In genomic region chr13:119462596-119463560, GRCm38 (mm10) we compare ENCODE assay signal across 8 mouse cellular contexts. TPM values are rescaled to one million over a fixed set of nuclear protein-coding genes. Genes with fewer than 3 reads are reported as not detected.
A peak's percentile ranks its signal among the peaks of the same experiment; 100 is the strongest.
DNase-seq lines count a peak whose midpoint lies in the region; ATAC-seq and TF ChIP-seq lines count a peak whose summit lies in the region.

Gene 4833420G17Rik, plus strand, starts transcription at chr13:119462768.

- H3K36me3 ChIP-seq in forebrain, embryonic 10.5 days (replicated peaks), result peaks cover 41% of the 10 kb centered on the region
- H3K36me3 ChIP-seq in heart, embryonic 15.5 days, result peaks cover 30% of the 10 kb centered on the region
- H3K36me3 ChIP-seq in liver, embryonic 14.5 days (replicated peaks; ENCODE audit: control insufficient read depth, insufficient read depth, low read depth), result peaks cover 6% of the 10 kb centered on the region
- H3K36me3 ChIP-seq in neural tube, embryonic 11.5 days (ENCODE audit: control insufficient read depth, insufficient read depth, low read length), result peaks cover 4% of the 10 kb centered on the region; the same call in 1 of the 2 replicates
- H3K36me3 ChIP-seq in stomach, postnatal 0 days (ENCODE audit: control insufficient read depth, insufficient read depth, low read length), result no peaks in the 10 kb centered on the region

- peak; percentile 8; the same call in 1 of the 2 replicates for TF ChIP-seq CTCF in liver, embryonic 14.5 days (IDR thresholded peaks at IDR 0.05; ENCODE audit: low read depth)
- no peak for TF ChIP-seq CTCF in stomach, postnatal 0 days (IDR thresholded peaks at IDR 0.05; ENCODE audit: low read depth)

- H3K9me3 ChIP-seq in forebrain, embryonic 10.5 days, result no peaks in the 10 kb centered on the region
- H3K9me3 ChIP-seq in heart, embryonic 15.5 days (replicated peaks), result no peaks in the 10 kb centered on the region
- no peaks in the 10 kb centered on the region for H3K9me3 ChIP-seq in liver, embryonic 14.5 days (ENCODE audit: control insufficient read depth, low read length)
- no peaks in the 10 kb centered on the region for H3K9me3 ChIP-seq in neural tube, embryonic 11.5 days (ENCODE audit: control insufficient read depth, low read length)
- H3K9me3 ChIP-seq in stomach, postnatal 0 days (ENCODE audit: control insufficient read depth, low read length), result no peaks in the 10 kb centered on the region

- H3K4me1 ChIP-seq in forebrain, embryonic 10.5 days, result peaks cover 15% of the 10 kb centered on the region
- peaks cover 12% of the 10 kb centered on the region for H3K4me1 ChIP-seq in heart, embryonic 15.5 days (replicated peaks)
- H3K4me1 ChIP-seq in liver, embryonic 14.5 days (replicated peaks; ENCODE audit: control insufficient read depth in 2 of 2, insufficient read depth in 2 of 2, low read length in 1 of 2), result peaks cover 9 to 11% of the 10 kb centered on the region in 2 experiments; a peak in 3 of 4 replicates
- peaks cover 5% of the 10 kb centered on the region for H3K4me1 ChIP-seq in neural tube, embryonic 11.5 days (ENCODE audit: control insufficient read depth, insufficient read depth, low read length)
- no peaks in the 10 kb centered on the region for H3K4me1 ChIP-seq in stomach, postnatal 0 days (replicated peaks; ENCODE audit: control insufficient read depth, insufficient read depth)

- DNase-seq in CD8-positive naive resting alpha-beta T cell, adult 2 months (ENCODE audit: low read depth in 2 of 2, low spot score in 2 of 2), result peak; percentile 79 to 85
- DNase-seq in c-Kit-positive CD71-negative TER-119-negative erythroid progenitor cells, embryonic 14.5 days (ENCODE audit: low read depth), result peak; percentile 84
- DNase-seq in forebrain, embryonic 10.5 days (ENCODE audit: extremely low spot score, low spot score), result peak; percentile 88
- peak; percentile 94 for DNase-seq in kidney, postnatal 25 days
- DNase-seq in liver, embryonic 14.5 days (ENCODE audit: low read depth in 3 of 3, low spot score in 3 of 3), result peak; percentile 88 to 91 (median 90)
- DNase-seq in neural tube, embryonic 11.5 days (ENCODE audit: low spot score), result peak; percentile 87
- peak; percentile 91 for DNase-seq in stomach, postnatal 0 days (ENCODE audit: low spot score)

- H3K4me3 ChIP-seq in forebrain, embryonic 10.5 days, result peak within 1 kb of the TSS; percentile 68
- peak within 1 kb of the TSS; percentile 74 for H3K4me3 ChIP-seq in heart, embryonic 15.5 days
- peak within 1 kb of the TSS; percentile 85 to 100 for H3K4me3 ChIP-seq in liver, embryonic 14.5 days (ENCODE audit: insufficient read depth in 1 of 2, low read depth in 2 of 2, low read length in 2 of 2)
- peak within 1 kb of the TSS; percentile 72 for H3K4me3 ChIP-seq in neural tube, embryonic 11.5 days (ENCODE audit: low read depth, low read length)
- peak within 1 kb of the TSS; percentile 90 for H3K4me3 ChIP-seq in stomach, postnatal 0 days (ENCODE audit: low read depth, low read length)

- peak within 1 kb of the TSS; percentile 72 for H3K4me2 ChIP-seq in heart, embryonic 15.5 days
- peak within 1 kb of the TSS; percentile 62 for H3K4me2 ChIP-seq in liver, embryonic 14.5 days (ENCODE audit: low read depth)
- peak within 1 kb of the TSS; percentile 53 for H3K4me2 ChIP-seq in neural tube, embryonic 11.5 days (ENCODE audit: low read depth)
- peak within 1 kb of the TSS; percentile 63 for H3K4me2 ChIP-seq in stomach, postnatal 0 days (replicated peaks; ENCODE audit: low read depth)

- peak within 1 kb of the TSS; percentile 85 for H3K27ac ChIP-seq in forebrain, embryonic 10.5 days
- H3K27ac ChIP-seq in heart, embryonic 15.5 days, result peak within 1 kb of the TSS; percentile 75
- H3K27ac ChIP-seq in liver, embryonic 14.5 days, result peak within 1 kb of the TSS; percentile 82
- H3K27ac ChIP-seq in neural tube, embryonic 11.5 days (ENCODE audit: low read depth, low read length), result peak within 1 kb of the TSS; percentile 40; the same call in 1 of the 2 replicates
- peak within 1 kb of the TSS; percentile 89 for H3K27ac ChIP-seq in stomach, postnatal 0 days (replicated peaks)

- H3K27me3 ChIP-seq in forebrain, embryonic 10.5 days (ENCODE audit: poor library complexity, severe bottlenecking), result no peaks in the 10 kb centered on the region
- H3K27me3 ChIP-seq in heart, embryonic 15.5 days, result no peaks in the 10 kb centered on the region
- H3K27me3 ChIP-seq in liver, embryonic 14.5 days (ENCODE audit: control insufficient read depth, insufficient read depth, low read length), result no peaks in the 10 kb centered on the region
- no peaks in the 10 kb centered on the region for H3K27me3 ChIP-seq in neural tube, embryonic 11.5 days (ENCODE audit: control insufficient read depth, insufficient read depth, low read length)
- no peaks in the 10 kb centered on the region for H3K27me3 ChIP-seq in stomach, postnatal 0 days (ENCODE audit: control insufficient read depth, insufficient read depth, low read length)

- peak; percentile 93 for ATAC-seq in heart, embryonic 15.5 days (replicated peaks; ENCODE audit: insufficient number of reproducible peaks, insufficient read depth, low FRiP score, low read depth)
- ATAC-seq in liver, embryonic 14.5 days (ENCODE audit: insufficient read depth), result peak; percentile 99
- peak; percentile 91 for ATAC-seq in neural tube, embryonic 11.5 days (ENCODE audit: insufficient read depth, low FRiP score, low TSS enrichment)
- peak; percentile 98 for ATAC-seq in stomach, postnatal 0 days (ENCODE audit: low FRiP score, low TSS enrichment)

- peak within 1 kb of the TSS; percentile 69 for H3K9ac ChIP-seq in heart, embryonic 15.5 days
- peak within 1 kb of the TSS; percentile 88 for H3K9ac ChIP-seq in liver, embryonic 14.5 days (replicated peaks)
- H3K9ac ChIP-seq in neural tube, embryonic 11.5 days (ENCODE audit: low read length), result peak within 1 kb of the TSS; percentile 67
- peak within 1 kb of the TSS; percentile 82 for H3K9ac ChIP-seq in stomach, postnatal 0 days (ENCODE audit: low read length)

- 7% methylated on average over 57 of the region's 57 CpGs for WGBS in forebrain, embryonic 10.5 days
- WGBS in heart, embryonic 15.5 days, result 8% methylated on average over 57 of the region's 57 CpGs
- WGBS in liver, embryonic 14.5 days (ENCODE audit: insufficient replicate concordance), result under 1% methylated on average over 57 of the region's 57 CpGs
- 10% methylated on average over 57 of the region's 57 CpGs for WGBS in neural tube, embryonic 11.5 days
- WGBS in stomach, postnatal 0 days, result 1% methylated on average over 57 of the region's 57 CpGs

- TF ChIP-seq EP300 in liver, embryonic 14.5 days (IDR thresholded peaks at IDR 0.05; ENCODE audit: low read depth), result peak; percentile 21; the same call in 1 of the 2 replicates
- TF ChIP-seq EP300 in stomach, postnatal 0 days (optimal IDR thresholded peaks at IDR 0.05), result no peak

RNA-seq across cellular contexts. Expression of gene 4833420G17Rik, which starts in this region (rescaled TPM):
- polyA plus RNA-seq in forebrain, embryonic 10.5 days (2016; fragmentation: Nextera tagmentation; extraction: Ambion mirVana), result 65.7 and 68.7 TPM in 2 replicates
- 35.3 and 39.7 TPM in 2 replicates for polyA plus RNA-seq in heart, embryonic 15.5 days (2015; fragmentation: Nextera tagmentation; extraction: Ambion mirVana)
- polyA plus RNA-seq in liver, embryonic 14.5 days (2012; rRNA removed), result 16.1 and 19.5 TPM in 2 replicates
- polyA plus RNA-seq in liver, embryonic 14.5 days (2014; fragmentation: Nextera tagmentation; extraction: Ambion mirVana), result 14.9 and 19.2 TPM in 2 replicates
- polyA plus RNA-seq in neural tube, embryonic 11.5 days (2014; fragmentation: Nextera tagmentation; extraction: Ambion mirVana), result 75.0 and 81.3 TPM in 2 replicates
- 24.1 and 24.4 TPM in 2 replicates for polyA plus RNA-seq in stomach, postnatal 0 days (2015; fragmentation: Nextera tagmentation; extraction: Ambion mirVana)

Comparison
In these comparisons a context has a peak if more than half of its experiments do, and no peak if none do; other contexts are left out.
1. Peak in every context shown above with its lines: DNase-seq, ATAC-seq, H3K4me3 ChIP-seq and H3K27ac ChIP-seq.